Mouse (Mus musculus): ENCODE results near the gene Cacna2d2.

DNA sequence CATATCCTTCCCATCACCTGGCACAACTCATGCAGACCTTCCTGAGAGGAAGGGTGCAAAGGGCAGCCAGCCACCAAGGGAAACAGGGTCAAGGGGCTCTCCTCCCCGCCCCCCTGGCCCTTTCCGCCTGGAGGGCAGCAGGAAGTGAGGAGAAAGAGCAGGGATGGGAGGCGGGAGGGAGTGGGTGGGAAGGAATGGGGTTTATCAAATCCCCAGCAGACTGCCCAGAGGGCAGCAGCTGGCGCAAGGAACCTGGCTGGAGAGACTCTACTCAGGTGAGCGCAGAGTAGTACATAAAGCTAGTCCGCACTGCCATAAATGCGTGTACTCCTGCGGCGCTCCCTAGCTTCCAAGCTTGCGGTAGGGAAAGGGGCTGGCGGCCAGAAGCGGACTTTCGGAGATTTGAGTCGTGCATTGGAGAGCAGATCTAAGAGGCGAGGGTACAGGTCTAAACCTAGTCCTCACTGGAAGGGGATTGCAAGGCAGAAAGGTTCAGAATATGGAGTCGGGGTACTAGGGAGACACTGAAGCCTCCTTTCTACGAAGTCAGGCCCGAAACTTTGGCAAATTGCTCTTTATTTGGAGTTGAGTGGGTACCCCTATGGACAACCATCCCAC, 168.4 kb downstream of the Cacna2d2 start, which contains the start of gene Hyal2:
- no peak for TF ChIP-seq CTCF (IDR thresholded peaks at IDR 0.05; ENCODE audit: borderline replicate concordance, insufficient read depth, low read length)
- no peak for TF ChIP-seq POLR2A (IDR thresholded peaks at IDR 0.05; ENCODE audit: low read depth, low read length)

Data from embryonic fibroblast, embryonic 13.5 days (primary cell).